Mouse (Mus musculus) limb, embryonic 14.5 days (tissue): Measurements from ENCODE around the gene Rrp7a. TPM values are rescaled to one million over a fixed set of nuclear protein-coding genes. Genes with fewer than 3 reads are reported as not detected.

Experiments used
- ATAC-seq: fragments of 200-750 bp; cut with Nextera tagmentation; 2 replicates; pipeline ENCODE4 v1.8.0; 2017; ENCODE audit warnings: low read depth, moderate number of reproducible peaks, moderate TSS enrichment; ENCODE audit not compliant: low FRiP score
- DNase-seq: peaks from one replicate; pipeline ENCODE4 v3.0.0-alpha.2; 2015; ENCODE audit warnings: low spot score
- H3K27ac ChIP-seq: fragments of 300-500 bp; sonication (generic); replicated peaks from 2 replicates; pipeline ENCODE4 v1.5.1; 2014; ENCODE audit warnings: low read depth, mild to moderate bottlenecking, low read length, moderate library complexity, mixed read lengths
- H3K27me3 ChIP-seq: fragments of 300-500 bp; sonication (generic); 2 replicates; pipeline ENCODE4 v1.6.1; 2014; ENCODE audit warnings: low read length, mixed read lengths; ENCODE audit not compliant: control insufficient read depth, insufficient read depth
- H3K36me3 ChIP-seq: fragments of 300-500 bp; sonication (generic); 2 replicates; pipeline ENCODE4 v1.6.1; 2014; ENCODE audit warnings: mild to moderate bottlenecking, low read length, moderate library complexity, mixed read lengths; ENCODE audit not compliant: control insufficient read depth, insufficient read depth
- H3K4me1 ChIP-seq: fragments of 300-500 bp; sonication (generic); 2 replicates; pipeline ENCODE4 v1.6.1; 2014; ENCODE audit warnings: antibody characterized with exemption, low read length, mixed read lengths; ENCODE audit not compliant: control insufficient read depth, insufficient read depth
- H3K4me2 ChIP-seq: fragments of 300-500 bp; sonication (generic); replicated peaks from 2 replicates; pipeline ENCODE4 v1.6.1; 2014; ENCODE audit warnings: low read depth, mild to moderate bottlenecking, low read length, moderate library complexity; ENCODE audit not compliant: severe bottlenecking
- H3K4me3 ChIP-seq: fragments of 300-500 bp; sonication (generic); replicated peaks from 2 replicates; pipeline ENCODE4 v1.5.1; 2014; ENCODE audit warnings: low read length
- H3K9ac ChIP-seq: fragments of 300-500 bp; sonication (generic); 2 replicates; pipeline ENCODE4 v1.6.1; 2014; ENCODE audit warnings: mild to moderate bottlenecking, low read depth, low read length, moderate library complexity; ENCODE audit not compliant: severe bottlenecking
- H3K9me3 ChIP-seq: fragments of 300-500 bp; sonication (generic); 2 replicates; pipeline ENCODE4 v1.6.1; 2016; ENCODE audit warnings: low read length; ENCODE audit not compliant: control insufficient read depth
- POLR2A ChIP-seq: fragments of 200-500 bp; IDR thresholded peaks from 2 replicates; pipeline ENCODE4 v1.8.0; 2012; ENCODE audit warnings: inconsistent platforms, mild to moderate bottlenecking, moderate library complexity, borderline replicate concordance; ENCODE audit not compliant: insufficient read depth, insufficient read length; ENCODE audit errors: extremely low read depth
- WGBS: fragments of 180-500 bp; shearing (Covaris S2); extraction: QIAGEN DNeasy Blood & Tissue Kit; methylation state at CpG from one replicate; pipeline ENCODE4 v1.1.7; 2014; 5-methylcytosine and 5-hydroxymethylcytosine counted together
- polyA plus RNA-seq, 2 experiments: library from polyadenylated mRNA; depleted of rRNA in 1 of 2; stranded (reverse) in 1 of 2; unstranded in 1 of 2; fragments of >200 nt; fragmentation: Nextera tagmentation in 1 of 2; extraction: Ambion mirVana in 1 of 2; gene quantifications; 2 replicates each; pipeline versions ENCODE4 v1.2.1 to v1.2.3; 2012 to 2014

Rrp7a gene
- polyA plus RNA-seq, 2 experiments, result 60.9 to 82.1 TPM

- DNase-seq (no peak), ATAC-seq (no peak)
- Histone ChIP-seq H3K9me3 (peaks cover 4% of the 10 kb centered on the region; the same call in 1 of the 2 replicates), H3K27ac (no peak overlapping the region), H3K4me3 (no peak overlapping the region), H3K4me1 (peaks cover 4% of the 10 kb centered on the region; the same call in 1 of the 2 replicates), H3K27me3 (no peaks in the 10 kb centered on the region), H3K4me2 (no peak overlapping the region), H3K36me3 (no peaks in the 10 kb centered on the region), H3K9ac (no peak overlapping the region)
- 82% methylated on average over 4 of the region's 4 CpGs for WGBS
- no peak for TF ChIP-seq POLR2A
These were observed 48.4 kb downstream of the Rrp7a start for GRCm38 (mm10) chr15:83074179-83074578.

GRCm38 (mm10) chr15:83071752-83072151, 50.8 kb downstream of the Rrp7a start:
- Histone ChIP-seq H3K4me1 (peaks cover 4% of the 10 kb centered on the region; the same call in 1 of the 2 replicates), H3K9me3 (peaks cover 4% of the 10 kb centered on the region; the same call in 1 of the 2 replicates), H3K4me2 (no peak overlapping the region), H3K27me3 (no peaks in the 10 kb centered on the region), H3K36me3 (no peaks in the 10 kb centered on the region), H3K4me3 (no peak overlapping the region), H3K9ac (no peak overlapping the region), H3K27ac (no peak overlapping the region)
- WGBS, result 85% methylated on average over 5 of the region's 5 CpGs
- TF ChIP-seq POLR2A, result no peak
- ATAC-seq, result no peak
- DNase-seq, result no peak

GRCm38 (mm10) chr15:83070942-83071341, 51.7 kb downstream of the Rrp7a start:
- H3K9me3 ChIP-seq, result peaks cover 4% of the 10 kb centered on the region; the same call in 1 of the 2 replicates
- H3K4me2 ChIP-seq, result no peak overlapping the region
- no peak overlapping the region for H3K4me3 ChIP-seq
- no peaks in the 10 kb centered on the region for H3K36me3 ChIP-seq
- DNase-seq (peak; percentile 78), ATAC-seq (peak; percentile 63)
- H3K9ac ChIP-seq, result no peak overlapping the region
- TF ChIP-seq POLR2A, result no peak
- WGBS, result 44% methylated on average over 3 of the region's 3 CpGs
- H3K27ac ChIP-seq, result no peak overlapping the region
- H3K27me3 ChIP-seq, result no peaks in the 10 kb centered on the region
- peaks cover 4% of the 10 kb centered on the region; the same call in 1 of the 2 replicates for H3K4me1 ChIP-seq

- Histone ChIP-seq H3K27ac (no peak overlapping the region), H3K4me2 (no peak overlapping the region), H3K4me3 (no peak overlapping the region), H3K9me3 (peaks cover 4% of the 10 kb centered on the region; the same call in 1 of the 2 replicates), H3K9ac (no peak overlapping the region), H3K27me3 (no peaks in the 10 kb centered on the region), H3K36me3 (no peaks in the 10 kb centered on the region), H3K4me1 (peaks cover 8% of the 10 kb centered on the region; the same call in 1 of the 2 replicates)
- no peak for TF ChIP-seq POLR2A
- ATAC-seq (no peak), DNase-seq (no peak)
- WGBS, result 95% methylated on average over 5 of the region's 5 CpGs
These were observed 54.3 kb downstream of the Rrp7a start for GRCm38 (mm10) chr15:83068270-83068669.

GRCm38 (mm10) chr15:83065543-83065942, 57.1 kb downstream of the Rrp7a start:
- H3K4me3 ChIP-seq, result no peak overlapping the region
- no peak overlapping the region for H3K9ac ChIP-seq
- no peaks in the 10 kb centered on the region for H3K36me3 ChIP-seq
- 52% methylated on average over 4 of the region's 4 CpGs for WGBS
- no peaks in the 10 kb centered on the region for H3K27me3 ChIP-seq
- H3K4me2 ChIP-seq, result no peak overlapping the region
- no peak for TF ChIP-seq POLR2A
- H3K9me3 ChIP-seq, result no peaks in the 10 kb centered on the region
- DNase-seq, result peak; percentile 72
- ATAC-seq, result no peak
- no peak overlapping the region for H3K27ac ChIP-seq
- H3K4me1 ChIP-seq, result peaks cover 4% of the 10 kb centered on the region; the same call in 1 of the 2 replicates

Other genes with a start within 250 kb of the Rrp7a start
- 28.9 and 29.2 TPM in 2 replicates for gene Tcf20, start 134.9 kb downstream of the Rrp7a start, polyA plus RNA-seq (2012; rRNA removed)
- gene Tcf20, start 134.9 kb downstream of the Rrp7a start, polyA plus RNA-seq (2014; fragmentation: Nextera tagmentation; extraction: Ambion mirVana), result 14.6 and 16.3 TPM in 2 replicates
- gene Nfam1, start 89.5 kb downstream of the Rrp7a start, polyA plus RNA-seq (2012; rRNA removed), result 4.0 and 4.5 TPM in 2 replicates
- 3.5 and 4.3 TPM in 2 replicates for gene Nfam1, start 89.5 kb downstream of the Rrp7a start, polyA plus RNA-seq (2014; fragmentation: Nextera tagmentation; extraction: Ambion mirVana)
- 62.7 and 78.5 TPM in 2 replicates for gene Serhl, start 33.3 kb downstream of the Rrp7a start, polyA plus RNA-seq (2012; rRNA removed)
- gene Serhl, start 33.3 kb downstream of the Rrp7a start, polyA plus RNA-seq (2014; fragmentation: Nextera tagmentation; extraction: Ambion mirVana), result 68.2 and 75.0 TPM in 2 replicates
- gene Poldip3, start 26.6 kb upstream of the Rrp7a start, polyA plus RNA-seq (2012; rRNA removed), result 88.2 and 94.3 TPM in 2 replicates
- gene Poldip3, start 26.6 kb upstream of the Rrp7a start, polyA plus RNA-seq (2014; fragmentation: Nextera tagmentation; extraction: Ambion mirVana), result 150 and 154 TPM in 2 replicates
- gene Cyb5r3, start 49.8 kb upstream of the Rrp7a start, polyA plus RNA-seq (2012; rRNA removed), result 73.3 and 79.9 TPM in 2 replicates
- gene Cyb5r3, start 49.8 kb upstream of the Rrp7a start, polyA plus RNA-seq (2014; fragmentation: Nextera tagmentation; extraction: Ambion mirVana), result 135 and 136 TPM in 2 replicates
- gene A4galt, start 129.0 kb upstream of the Rrp7a start, polyA plus RNA-seq (2012; rRNA removed), result 2.9 and 3.5 TPM in 2 replicates
- gene A4galt, start 129.0 kb upstream of the Rrp7a start, polyA plus RNA-seq (2014; fragmentation: Nextera tagmentation; extraction: Ambion mirVana), result 1.4 and 2.7 TPM in 2 replicates
- 51.4 and 66.6 TPM in 2 replicates for gene Arfgap3, start 227.4 kb upstream of the Rrp7a start, polyA plus RNA-seq (2012; rRNA removed)
- 51.7 and 54.8 TPM in 2 replicates for gene Arfgap3, start 227.4 kb upstream of the Rrp7a start, polyA plus RNA-seq (2014; fragmentation: Nextera tagmentation; extraction: Ambion mirVana)